Mouse (Mus musculus): ENCODE results near the gene Batf.

- TF ChIP-seq CTCF (IDR thresholded peaks at IDR 0.05; ENCODE audit: control insufficient read depth, insufficient read depth, insufficient replicate concordance, low read depth, low read length): no peak
- no peak for TF ChIP-seq POLR2A (IDR thresholded peaks at IDR 0.05; ENCODE audit: control insufficient read depth, low read depth, low read length)
Observed at GRCm38 (mm10) chr12:85749861-85750260, 63.4 kb downstream of the Batf start.
